Mouse (Mus musculus): ENCODE measurements at regions not wholly inside any gene's neighbourhood (a gene's known extent, or its start where the extent isn't known, plus 50 kb on each side); places are given as distances from the start of the nearest gene placed in this dataset.

GRCm38 (mm10) chr4:54100282-54100681 lies 274.4 kb downstream of the Tmem38b start:
- DNase-seq (ENCODE audit: low spot score) (no peak), ATAC-seq (ENCODE audit: low FRiP score) (no peak)
- TF ChIP-seq CTCF (IDR thresholded peaks at IDR 0.05), result no peak
- Histone ChIP-seq H3K4me3 (ENCODE audit: low read depth, low read length) (no peak overlapping the region), H3K36me3 (ENCODE audit: insufficient read depth, low read length) (no peaks in the 10 kb centered on the region), H3K27ac (ENCODE audit: low read depth, low read length) (no peak overlapping the region), H3K4me2 (ENCODE audit: low read depth, low read length, poor library complexity, severe bottlenecking) (no peak overlapping the region), H3K9me3 (ENCODE audit: low read length) (no peaks in the 10 kb centered on the region), H3K4me1 (ENCODE audit: insufficient read depth, low read length) (no peaks in the 10 kb centered on the region), H3K27me3 (ENCODE audit: insufficient read depth, low read length) (no peaks in the 10 kb centered on the region), H3K9ac (replicated peaks; ENCODE audit: low read length, poor library complexity, severe bottlenecking) (no peak overlapping the region)

GRCm38 (mm10) chr4:54106976-54107375 lies 281.1 kb downstream of the Tmem38b start:
- Histone ChIP-seq H3K4me2 (ENCODE audit: low read depth, low read length, poor library complexity, severe bottlenecking) (no peak overlapping the region), H3K9me3 (ENCODE audit: low read length) (no peaks in the 10 kb centered on the region), H3K36me3 (ENCODE audit: insufficient read depth, low read length) (no peaks in the 10 kb centered on the region), H3K4me1 (ENCODE audit: insufficient read depth, low read length) (no peaks in the 10 kb centered on the region), H3K27me3 (ENCODE audit: insufficient read depth, low read length) (no peaks in the 10 kb centered on the region), H3K9ac (replicated peaks; ENCODE audit: low read length, poor library complexity, severe bottlenecking) (no peak overlapping the region), H3K27ac (ENCODE audit: low read depth, low read length) (no peak overlapping the region), H3K4me3 (ENCODE audit: low read depth, low read length) (no peak overlapping the region)
- no peak for TF ChIP-seq CTCF (IDR thresholded peaks at IDR 0.05)
- DNase-seq (ENCODE audit: low spot score), result no peak
- 59% methylated on average over 4 of the region's 4 CpGs for WGBS
- 0 out of 2 replicates have a peak, but pooled peaks have one; percentile 54 for ATAC-seq (ENCODE audit: low FRiP score)

- no peaks in the 10 kb centered on the region for H3K4me1 ChIP-seq (ENCODE audit: insufficient read depth, low read length)
- H3K4me2 ChIP-seq (ENCODE audit: low read depth, low read length, poor library complexity, severe bottlenecking), result no peak overlapping the region
- no peaks in the 10 kb centered on the region for H3K9me3 ChIP-seq (ENCODE audit: low read length)
- 80% methylated on average over 2 of the region's 2 CpGs for WGBS
- TF ChIP-seq CTCF (IDR thresholded peaks at IDR 0.05), result no peak
- H3K9ac ChIP-seq (replicated peaks; ENCODE audit: low read length, poor library complexity, severe bottlenecking), result no peak overlapping the region
- H3K4me3 ChIP-seq (ENCODE audit: low read depth, low read length), result no peak overlapping the region
- ATAC-seq (ENCODE audit: low FRiP score) (no peak), DNase-seq (ENCODE audit: low spot score) (no peak)
- H3K36me3 ChIP-seq (ENCODE audit: insufficient read depth, low read length), result no peaks in the 10 kb centered on the region
- no peak overlapping the region for H3K27ac ChIP-seq (ENCODE audit: low read depth, low read length)
- no peaks in the 10 kb centered on the region for H3K27me3 ChIP-seq (ENCODE audit: insufficient read depth, low read length)
Measured at GRCm38 (mm10) chr4:54116310-54116709, 290.5 kb downstream of the Tmem38b start.

GRCm38 (mm10) chr4:54118179-54118846 lies 292.5 kb downstream of the Tmem38b start:
- no peaks in the 10 kb centered on the region for H3K36me3 ChIP-seq (ENCODE audit: insufficient read depth, low read length)
- H3K4me3 ChIP-seq (ENCODE audit: low read depth, low read length), result no peak overlapping the region
- H3K27ac ChIP-seq (ENCODE audit: low read depth, low read length), result no peak overlapping the region
- H3K27me3 ChIP-seq (ENCODE audit: insufficient read depth, low read length), result no peaks in the 10 kb centered on the region
- no peak overlapping the region for H3K9ac ChIP-seq (replicated peaks; ENCODE audit: low read length, poor library complexity, severe bottlenecking)
- no peak for DNase-seq (ENCODE audit: low spot score)
- WGBS, result 51% methylated on average over 6 of the region's 6 CpGs
- ATAC-seq (ENCODE audit: low FRiP score), result no peak; the same call in 1 of the 2 replicates
- no peak for TF ChIP-seq CTCF (IDR thresholded peaks at IDR 0.05)
- no peaks in the 10 kb centered on the region for H3K4me1 ChIP-seq (ENCODE audit: insufficient read depth, low read length)
- H3K4me2 ChIP-seq (ENCODE audit: low read depth, low read length, poor library complexity, severe bottlenecking), result no peak overlapping the region
- no peaks in the 10 kb centered on the region for H3K9me3 ChIP-seq (ENCODE audit: low read length)

DNA sequence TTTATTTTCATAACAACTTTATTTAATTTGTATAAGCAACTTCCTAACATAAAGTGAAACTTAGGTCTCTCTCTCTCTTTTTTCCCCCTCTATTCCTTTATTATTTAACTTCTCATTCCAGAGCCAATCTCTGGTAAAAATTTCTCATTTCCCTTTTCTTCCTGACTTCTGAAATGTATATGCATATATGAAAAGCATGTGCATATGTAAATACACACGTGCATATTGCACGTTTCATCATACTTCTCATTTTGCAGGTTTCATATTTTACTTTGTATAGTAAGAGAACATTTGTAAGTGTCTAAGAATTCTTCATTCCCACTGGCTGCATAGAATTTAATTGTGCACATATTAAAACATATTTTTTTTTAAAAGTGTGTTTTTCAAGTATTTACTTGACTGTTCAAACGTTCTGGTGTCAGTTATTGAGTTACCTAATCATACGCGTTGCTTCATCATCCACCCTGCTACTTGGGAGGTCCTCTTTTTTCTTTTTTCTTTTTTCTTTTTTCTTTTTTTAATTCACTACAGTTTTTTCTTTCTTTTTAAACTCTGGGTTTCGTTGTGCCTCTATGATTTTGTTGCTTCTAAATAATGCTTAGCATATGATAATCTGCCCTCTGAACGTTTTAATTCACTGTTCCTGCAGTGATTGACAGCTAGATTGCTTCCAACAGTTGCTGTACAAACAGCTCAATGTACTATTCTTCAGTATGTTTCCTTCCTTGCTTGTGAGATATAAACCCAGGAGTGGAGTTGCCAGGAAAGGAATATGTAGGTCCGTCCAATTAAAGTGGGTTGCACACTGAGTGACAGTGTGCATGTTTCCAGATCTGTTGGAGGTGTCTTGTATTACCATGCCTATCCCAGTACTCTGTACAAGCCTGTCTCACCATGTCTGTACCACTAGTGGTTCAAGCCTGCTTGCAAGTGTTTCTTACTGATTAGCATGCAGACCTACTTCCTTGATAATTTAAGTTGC lies 303.2 kb downstream of the Tmem38b start:
- H3K4me1 ChIP-seq (ENCODE audit: insufficient read depth, low read length), result no peaks in the 10 kb centered on the region
- WGBS, result 51% methylated on average over 8 of the region's 8 CpGs
- no peaks in the 10 kb centered on the region for H3K27me3 ChIP-seq (ENCODE audit: insufficient read depth, low read length)
- ATAC-seq (ENCODE audit: low FRiP score) (no peak), DNase-seq (ENCODE audit: low spot score) (no peak)
- no peak overlapping the region for H3K4me3 ChIP-seq (ENCODE audit: low read depth, low read length)
- no peaks in the 10 kb centered on the region for H3K9me3 ChIP-seq (ENCODE audit: low read length)
- no peak overlapping the region for H3K27ac ChIP-seq (ENCODE audit: low read depth, low read length)
- H3K4me2 ChIP-seq (ENCODE audit: low read depth, low read length, poor library complexity, severe bottlenecking), result no peak overlapping the region
- H3K9ac ChIP-seq (replicated peaks; ENCODE audit: low read length, poor library complexity, severe bottlenecking), result no peak overlapping the region
- TF ChIP-seq CTCF (IDR thresholded peaks at IDR 0.05), result no peak
- no peaks in the 10 kb centered on the region for H3K36me3 ChIP-seq (ENCODE audit: insufficient read depth, low read length)

DNA sequence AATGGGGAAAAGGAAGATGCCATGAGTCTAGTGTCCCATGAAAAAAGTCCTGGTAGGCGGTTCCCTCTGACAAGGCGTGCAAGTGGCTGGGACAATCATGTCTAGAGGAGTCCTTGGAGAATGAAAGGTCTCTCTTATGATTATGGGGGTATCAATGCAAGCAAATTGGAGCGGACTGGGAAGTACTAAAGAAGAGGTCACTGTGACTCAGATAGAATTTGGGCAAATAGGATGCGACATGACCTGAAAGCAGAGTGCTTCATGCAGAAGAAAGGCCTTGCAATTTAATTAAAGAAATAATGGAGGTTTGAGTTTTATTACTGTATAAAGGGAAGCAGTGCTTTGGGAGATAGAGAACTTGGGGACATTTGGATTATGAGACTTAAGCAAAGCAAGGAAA lies 330.3 kb downstream of the Tmem38b start:
- WGBS, result 97% methylated on average over 4 of the region's 4 CpGs
- Histone ChIP-seq H3K9me3 (ENCODE audit: low read length) (no peaks in the 10 kb centered on the region), H3K27me3 (ENCODE audit: insufficient read depth, low read length) (no peaks in the 10 kb centered on the region), H3K4me2 (ENCODE audit: low read depth, low read length, poor library complexity, severe bottlenecking) (no peak overlapping the region), H3K36me3 (ENCODE audit: insufficient read depth, low read length) (no peaks in the 10 kb centered on the region), H3K9ac (replicated peaks; ENCODE audit: low read length, poor library complexity, severe bottlenecking) (no peak overlapping the region), H3K27ac (ENCODE audit: low read depth, low read length) (no peak overlapping the region), H3K4me1 (ENCODE audit: insufficient read depth, low read length) (no peaks in the 10 kb centered on the region), H3K4me3 (ENCODE audit: low read depth, low read length) (no peak overlapping the region)
- DNase-seq (ENCODE audit: low spot score) (no peak), ATAC-seq (ENCODE audit: low FRiP score) (no peak)
- no peak for TF ChIP-seq CTCF (IDR thresholded peaks at IDR 0.05)

Data from midbrain, postnatal 0 days (tissue).